Mouse (Mus musculus): ENCODE measurements around the gene Pfn3. TPM values are rescaled to one million over a fixed set of nuclear protein-coding genes. Genes with fewer than 3 reads are reported as not detected.

Pfn3 gene
- polyA plus RNA-seq, 1 experiment from 2014 or later: not detected

DNA sequence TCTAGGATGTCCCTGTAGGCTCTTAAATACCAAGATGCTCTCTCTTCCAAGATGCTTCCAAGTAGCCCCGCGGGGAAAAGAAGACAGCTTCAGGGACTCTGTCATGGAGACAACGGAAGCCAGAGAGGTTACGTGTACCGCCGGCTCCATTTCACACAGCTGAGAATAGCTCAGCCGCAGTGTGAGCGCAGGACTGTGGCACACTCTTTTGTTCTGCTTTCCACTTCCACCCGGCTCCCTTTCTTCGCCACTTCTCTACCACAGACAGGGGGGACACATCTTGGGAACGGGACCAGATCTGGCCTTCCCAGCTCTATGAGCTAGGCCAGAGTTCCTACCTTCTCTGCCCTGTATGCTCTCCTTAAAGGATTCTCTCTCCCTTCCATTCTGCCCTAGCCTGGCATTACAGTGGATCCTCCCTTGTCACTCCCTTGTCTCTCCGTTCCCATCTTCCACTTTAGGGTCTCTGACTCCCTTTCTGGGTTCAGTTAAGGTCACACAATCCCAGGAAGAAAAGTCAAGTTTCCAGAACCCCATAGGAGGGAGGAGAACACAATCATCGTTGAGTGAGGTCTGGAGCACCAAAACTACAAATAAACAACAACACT, 9.1 kb downstream of the Pfn3 start:
- H3K9me3 ChIP-seq (ENCODE audit: control insufficient read depth, low read length): no peaks in the 10 kb centered on the region
- peak; percentile 55 for ATAC-seq (ENCODE audit: low FRiP score)
- 0 out of 2 replicates have a peak, but pooled peaks cover 2% of the 10 kb centered on the region for H3K4me1 ChIP-seq (replicated peaks; ENCODE audit: control insufficient read depth, insufficient read depth, low read length)
- no peaks in the 10 kb centered on the region for H3K36me3 ChIP-seq (ENCODE audit: control insufficient read depth, insufficient read depth, low read length)
- no peak for DNase-seq (ENCODE audit: low spot score)
- no peaks in the 10 kb centered on the region for H3K27me3 ChIP-seq (ENCODE audit: control insufficient read depth, insufficient read depth, low read length)
- H3K4me3 ChIP-seq (ENCODE audit: low read depth, low read length): no peak overlapping the region
- WGBS: 67% methylated on average over 13 of the region's 13 CpGs
- H3K4me2 ChIP-seq (replicated peaks; ENCODE audit: low read depth, low read length): no peak overlapping the region
- H3K27ac ChIP-seq (ENCODE audit: low read depth, low read length): peak overlapping the region; percentile 80
- peak overlapping the region; percentile 58 for H3K9ac ChIP-seq (ENCODE audit: low read depth, low read length)

DNA sequence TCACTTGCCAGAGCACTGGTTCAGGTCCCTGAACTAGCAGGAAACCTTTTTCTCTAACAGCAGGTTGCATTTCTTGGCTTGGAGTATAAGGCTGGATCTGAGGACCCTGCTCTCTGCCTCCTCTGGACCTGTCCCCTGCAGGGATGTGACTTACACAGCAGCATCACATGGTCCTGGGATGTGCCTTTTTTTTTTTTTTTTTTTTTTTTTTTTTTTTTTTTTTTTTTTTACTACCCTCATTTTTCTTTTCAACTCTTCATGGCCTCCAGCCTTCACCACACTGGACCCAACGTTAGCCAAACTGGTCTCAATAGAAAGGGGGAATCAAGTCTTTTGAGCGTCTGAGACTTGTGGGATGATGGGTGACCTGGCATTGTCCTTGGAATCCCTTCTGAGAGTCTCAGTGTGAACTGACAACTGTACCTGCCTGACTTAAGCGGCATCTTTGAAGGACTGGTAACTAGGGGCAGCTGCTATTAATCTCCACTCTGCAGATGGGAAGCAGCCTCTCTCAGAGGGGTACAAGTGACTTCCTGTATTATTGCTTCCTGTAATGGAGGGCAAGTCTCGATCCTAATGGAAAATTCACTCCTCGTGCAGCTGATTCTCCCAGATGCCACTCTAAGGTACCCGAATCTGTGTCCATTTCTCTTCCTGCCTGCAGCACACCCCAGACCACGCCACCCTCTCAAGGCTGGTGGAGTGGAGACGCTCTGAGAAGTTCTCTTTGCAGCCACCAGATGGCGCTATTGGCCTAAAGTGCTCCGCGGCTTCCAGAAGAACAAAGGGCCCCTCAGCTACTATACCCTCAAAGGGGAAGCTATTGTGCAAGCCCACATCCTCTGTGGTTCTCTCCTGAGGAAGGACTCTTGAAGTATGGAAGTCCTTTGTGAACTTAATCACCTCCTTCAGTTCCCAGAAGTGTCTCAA, 9.9 kb downstream of the Pfn3 start:
- H3K36me3 ChIP-seq (ENCODE audit: control insufficient read depth, insufficient read depth, low read length): no peaks in the 10 kb centered on the region
- H3K4me3 ChIP-seq (ENCODE audit: low read depth, low read length): no peak overlapping the region
- H3K27ac ChIP-seq (ENCODE audit: low read depth, low read length): peak overlapping the region; percentile 80
- peak overlapping the region; percentile 58 for H3K9ac ChIP-seq (ENCODE audit: low read depth, low read length)
- H3K9me3 ChIP-seq (ENCODE audit: control insufficient read depth, low read length): no peaks in the 10 kb centered on the region
- no peaks in the 10 kb centered on the region for H3K27me3 ChIP-seq (ENCODE audit: control insufficient read depth, insufficient read depth, low read length)
- peak; percentile 85 for ATAC-seq (ENCODE audit: low FRiP score)
- DNase-seq (ENCODE audit: low spot score): peak; percentile 93
- 0 out of 2 replicates have a peak, but pooled peaks cover 2% of the 10 kb centered on the region for H3K4me1 ChIP-seq (replicated peaks; ENCODE audit: control insufficient read depth, insufficient read depth, low read length)
- H3K4me2 ChIP-seq (replicated peaks; ENCODE audit: low read depth, low read length): no peak overlapping the region
- WGBS: 16% methylated on average over 11 of the region's 11 CpGs

DNA sequence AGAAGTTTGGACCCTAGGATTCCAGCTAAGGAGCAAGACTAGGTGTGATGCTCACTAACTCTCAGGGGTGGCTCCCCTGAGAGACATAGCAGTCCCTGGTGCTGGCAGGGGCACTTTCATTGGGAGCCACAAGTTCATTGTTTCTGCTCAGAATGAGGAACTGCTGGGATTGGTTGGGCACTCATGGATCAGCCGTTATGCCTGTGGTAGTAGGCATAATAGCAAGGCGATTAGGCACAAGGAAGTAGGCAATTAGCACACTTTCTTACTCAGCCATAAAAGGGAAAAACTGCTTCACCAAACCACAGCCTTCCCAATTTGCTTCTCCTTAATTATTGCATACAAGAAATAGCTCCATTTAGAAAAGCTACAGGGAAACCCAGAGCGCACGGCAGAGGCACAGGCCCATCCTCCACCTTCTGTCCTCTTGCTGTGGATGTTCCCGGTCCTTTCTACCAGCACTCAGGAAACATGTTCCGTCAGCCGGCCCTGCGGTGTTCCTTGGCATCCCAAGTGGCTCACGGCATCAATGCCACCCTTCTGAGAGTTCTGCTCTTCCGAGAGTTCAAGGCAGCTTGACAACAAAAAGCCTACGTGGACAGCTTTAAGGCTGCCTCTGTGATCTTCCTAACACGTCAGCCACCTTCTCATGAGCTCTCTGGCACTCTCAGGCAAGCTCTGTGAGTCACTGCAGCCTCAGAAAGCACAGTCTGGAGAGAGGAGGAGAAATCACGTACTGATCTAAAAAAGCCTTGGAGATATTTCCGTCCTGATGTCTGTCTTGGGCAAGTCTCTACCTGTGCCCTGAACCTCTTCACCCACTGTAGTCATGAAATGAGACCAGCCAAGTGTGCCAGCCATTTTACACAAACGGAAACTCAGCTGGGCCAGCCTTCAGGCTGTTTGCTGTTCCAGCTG, 10.8 kb downstream of the Pfn3 start:
- no peak overlapping the region for H3K4me2 ChIP-seq (replicated peaks; ENCODE audit: low read depth, low read length)
- 77% methylated on average over 15 of the region's 15 CpGs for WGBS
- H3K9ac ChIP-seq (ENCODE audit: low read depth, low read length): no peak overlapping the region
- H3K27ac ChIP-seq (ENCODE audit: low read depth, low read length): no peak overlapping the region
- ATAC-seq (ENCODE audit: low FRiP score) (no peak), DNase-seq (ENCODE audit: low spot score) (no peak)
- H3K9me3 ChIP-seq (ENCODE audit: control insufficient read depth, low read length): no peaks in the 10 kb centered on the region
- H3K36me3 ChIP-seq (ENCODE audit: control insufficient read depth, insufficient read depth, low read length): no peaks in the 10 kb centered on the region
- H3K27me3 ChIP-seq (ENCODE audit: control insufficient read depth, insufficient read depth, low read length): no peaks in the 10 kb centered on the region
- H3K4me3 ChIP-seq (ENCODE audit: low read depth, low read length): no peak overlapping the region
- H3K4me1 ChIP-seq (replicated peaks; ENCODE audit: control insufficient read depth, insufficient read depth, low read length): 0 out of 2 replicates have a peak, but pooled peaks cover 2% of the 10 kb centered on the region

DNA sequence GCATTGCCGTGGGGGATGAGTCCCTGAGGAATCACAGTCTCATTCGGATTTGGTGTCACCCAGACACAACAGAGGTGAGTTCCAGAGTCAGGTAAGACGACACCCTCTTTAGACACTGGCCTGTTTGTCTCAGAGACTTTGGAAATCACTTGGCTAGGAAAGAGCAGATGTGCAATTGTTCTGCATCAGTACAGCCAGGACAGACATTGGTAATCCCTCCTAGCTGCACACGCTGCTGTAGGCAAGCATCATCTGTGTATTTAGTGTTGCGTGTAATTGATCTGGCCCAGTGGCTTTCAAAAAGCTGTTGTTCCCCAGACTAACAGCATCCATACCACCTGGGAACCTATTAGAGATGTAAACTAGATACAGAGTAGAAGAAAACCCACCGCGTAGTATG, 11.8 kb downstream of the Pfn3 start:
- no peaks in the 10 kb centered on the region for H3K27me3 ChIP-seq (ENCODE audit: control insufficient read depth, insufficient read depth, low read length)
- H3K4me2 ChIP-seq (replicated peaks; ENCODE audit: low read depth, low read length): no peak overlapping the region
- ATAC-seq (ENCODE audit: low FRiP score) (peak; percentile 62; the same call in 1 of the 2 replicates), DNase-seq (ENCODE audit: low spot score) (peak; percentile 16)
- WGBS: 70% methylated on average over 7 of the region's 7 CpGs
- H3K27ac ChIP-seq (ENCODE audit: low read depth, low read length): no peak overlapping the region; the same call in 1 of the 2 replicates
- H3K4me1 ChIP-seq (replicated peaks; ENCODE audit: control insufficient read depth, insufficient read depth, low read length): 0 out of 2 replicates have a peak, but pooled peaks cover 2% of the 10 kb centered on the region
- no peaks in the 10 kb centered on the region for H3K36me3 ChIP-seq (ENCODE audit: control insufficient read depth, insufficient read depth, low read length)
- no peak overlapping the region for H3K4me3 ChIP-seq (ENCODE audit: low read depth, low read length)
- H3K9me3 ChIP-seq (ENCODE audit: control insufficient read depth, low read length): no peaks in the 10 kb centered on the region
- H3K9ac ChIP-seq (ENCODE audit: low read depth, low read length): no peak overlapping the region

DNA sequence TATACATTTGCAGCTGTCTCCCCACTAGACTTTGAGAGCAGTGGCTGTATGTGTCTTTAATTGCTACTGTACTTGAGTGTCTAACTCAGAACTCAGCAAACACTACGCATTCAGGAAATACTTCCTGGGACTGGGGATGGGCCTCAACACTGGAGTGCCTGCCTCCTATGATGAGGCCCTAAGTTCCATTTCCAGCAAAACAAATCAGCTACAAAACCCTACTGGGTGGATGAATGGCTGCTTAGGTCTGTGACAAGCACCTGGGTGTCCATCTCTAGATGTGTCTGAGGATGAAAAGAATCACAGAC, 15.0 kb downstream of the Pfn3 start:
- Histone ChIP-seq H3K9me3 (ENCODE audit: control insufficient read depth, low read length) (no peaks in the 10 kb centered on the region), H3K4me3 (ENCODE audit: low read depth, low read length) (no peak overlapping the region), H3K9ac (ENCODE audit: low read depth, low read length) (no peak overlapping the region), H3K27me3 (ENCODE audit: control insufficient read depth, insufficient read depth, low read length) (no peaks in the 10 kb centered on the region), H3K27ac (ENCODE audit: low read depth, low read length) (no peak overlapping the region), H3K4me1 (replicated peaks; ENCODE audit: control insufficient read depth, insufficient read depth, low read length) (no peaks in the 10 kb centered on the region), H3K4me2 (replicated peaks; ENCODE audit: low read depth, low read length) (no peak overlapping the region), H3K36me3 (ENCODE audit: control insufficient read depth, insufficient read depth, low read length) (no peaks in the 10 kb centered on the region)
- ATAC-seq (ENCODE audit: low FRiP score): no peak
- no peak for DNase-seq (ENCODE audit: low spot score)
- WGBS: 86% methylated on average over 1 of the region's 1 CpGs

DNA sequence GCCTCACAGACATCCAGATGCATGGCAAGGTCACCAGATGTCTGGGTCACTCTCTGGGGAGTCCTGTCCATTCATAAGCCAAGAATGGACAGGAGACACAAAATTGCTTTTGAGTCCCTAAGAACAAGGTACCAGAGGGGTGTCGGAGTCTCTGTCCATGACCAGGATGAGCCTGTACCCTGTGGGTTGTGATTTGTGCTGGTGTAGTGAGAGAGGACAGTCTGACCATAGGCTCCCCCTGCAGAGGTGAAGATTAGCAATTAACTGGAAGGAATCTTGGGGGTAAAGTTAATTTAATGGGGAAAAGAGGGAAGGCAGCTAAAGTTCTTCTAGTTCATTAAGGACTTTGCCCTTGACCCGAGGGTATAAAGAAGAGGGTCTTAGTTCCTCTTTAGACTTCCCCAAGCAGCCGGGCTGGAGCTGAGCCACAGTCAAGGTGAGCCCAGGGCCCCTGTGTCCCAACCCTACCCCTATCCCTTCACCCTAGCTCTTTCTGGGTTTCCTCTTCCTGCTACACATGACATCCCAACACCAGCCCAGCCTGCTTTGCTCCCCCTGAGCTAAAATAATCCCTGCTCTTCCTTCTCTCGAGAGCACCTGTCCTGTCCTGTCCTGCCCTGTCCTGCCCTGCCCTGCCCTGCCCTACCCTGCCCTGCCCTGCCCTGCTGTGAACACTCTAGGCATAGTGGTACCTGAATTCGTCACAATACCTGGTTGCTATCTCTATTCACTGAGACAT, 15.6 kb downstream of the Pfn3 start:
- ATAC-seq (ENCODE audit: low FRiP score) (no peak), DNase-seq (ENCODE audit: low spot score) (no peak)
- Histone ChIP-seq H3K27ac (ENCODE audit: low read depth, low read length) (no peak overlapping the region), H3K9me3 (ENCODE audit: control insufficient read depth, low read length) (no peaks in the 10 kb centered on the region), H3K4me1 (replicated peaks; ENCODE audit: control insufficient read depth, insufficient read depth, low read length) (no peaks in the 10 kb centered on the region), H3K36me3 (ENCODE audit: control insufficient read depth, insufficient read depth, low read length) (no peaks in the 10 kb centered on the region), H3K4me3 (ENCODE audit: low read depth, low read length) (no peak overlapping the region), H3K27me3 (ENCODE audit: control insufficient read depth, insufficient read depth, low read length) (no peaks in the 10 kb centered on the region), H3K9ac (ENCODE audit: low read depth, low read length) (no peak overlapping the region), H3K4me2 (replicated peaks; ENCODE audit: low read depth, low read length) (no peak overlapping the region)
- WGBS: 66% methylated on average over 5 of the region's 5 CpGs

DNA sequence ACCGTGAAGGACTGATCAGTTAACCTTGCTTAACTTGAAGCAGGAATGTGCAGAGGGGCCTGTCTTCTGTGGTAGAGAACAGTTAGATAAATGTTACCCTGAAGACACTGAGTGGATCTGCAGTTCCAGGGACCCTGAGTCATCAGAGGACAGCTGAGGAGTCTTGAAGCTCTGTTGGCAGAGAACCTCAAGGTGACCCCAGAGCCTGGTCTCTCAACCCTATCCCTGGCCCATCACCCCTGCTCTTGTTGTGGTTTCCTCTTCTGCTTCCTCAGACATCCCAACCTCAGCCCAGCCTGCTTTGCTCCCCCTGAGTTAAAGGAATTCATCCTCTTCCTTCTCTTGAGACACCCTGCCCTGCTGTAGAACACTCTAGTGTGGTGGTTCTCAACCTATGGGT, 16.9 kb downstream of the Pfn3 start, which contains the start of gene Slc34a1:
Gene Slc34a1, plus strand, starts transcription at position 100 of the 400 bp plus-strand sequence.
- H3K4me1 ChIP-seq (replicated peaks; ENCODE audit: control insufficient read depth, insufficient read depth, low read length): no peaks in the 10 kb centered on the region
- no peaks in the 10 kb centered on the region for H3K9me3 ChIP-seq (ENCODE audit: control insufficient read depth, low read length)
- no peak within 1 kb of the TSS for H3K4me2 ChIP-seq (replicated peaks; ENCODE audit: low read depth, low read length)
- H3K4me3 ChIP-seq (ENCODE audit: low read depth, low read length): no peak within 1 kb of the TSS
- WGBS: 90% methylated on average over 1 of the region's 1 CpGs
- no peak for ATAC-seq (ENCODE audit: low FRiP score)
- H3K9ac ChIP-seq (ENCODE audit: low read depth, low read length): no peak within 1 kb of the TSS
- no peak within 1 kb of the TSS for H3K27ac ChIP-seq (ENCODE audit: low read depth, low read length)
- H3K27me3 ChIP-seq (ENCODE audit: control insufficient read depth, insufficient read depth, low read length): no peaks in the 10 kb centered on the region
- no peaks in the 10 kb centered on the region for H3K36me3 ChIP-seq (ENCODE audit: control insufficient read depth, insufficient read depth, low read length)
- DNase-seq (ENCODE audit: low spot score): no peak

DNA sequence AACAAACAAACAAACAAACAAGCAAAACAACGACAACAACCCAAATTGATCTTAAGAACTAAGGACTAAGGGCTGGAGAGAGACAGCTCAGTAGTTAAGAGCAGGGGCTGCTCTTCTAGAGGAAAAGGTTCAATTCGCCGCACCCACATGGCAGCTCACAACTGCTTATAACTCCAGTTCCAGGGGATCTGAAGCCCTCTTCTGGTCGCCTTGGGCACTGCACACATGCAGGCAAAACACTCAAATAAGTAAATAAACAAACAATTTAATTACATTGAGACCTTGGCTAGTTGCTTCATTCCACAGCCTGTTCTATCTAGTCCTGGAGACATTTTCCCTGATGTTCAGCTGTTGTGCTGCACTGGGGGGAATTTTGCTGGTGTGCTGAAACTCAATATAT, 22.1 kb downstream of the Pfn3 start:
- no peak overlapping the region for H3K4me3 ChIP-seq (ENCODE audit: low read depth, low read length)
- 71% methylated on average over 4 of the region's 4 CpGs for WGBS
- no peaks in the 10 kb centered on the region for H3K9me3 ChIP-seq (ENCODE audit: control insufficient read depth, low read length)
- no peak for ATAC-seq (ENCODE audit: low FRiP score)
- H3K4me1 ChIP-seq (replicated peaks; ENCODE audit: control insufficient read depth, insufficient read depth, low read length): no peaks in the 10 kb centered on the region
- no peak for DNase-seq (ENCODE audit: low spot score)
- no peaks in the 10 kb centered on the region for H3K27me3 ChIP-seq (ENCODE audit: control insufficient read depth, insufficient read depth, low read length)
- no peak overlapping the region for H3K27ac ChIP-seq (ENCODE audit: low read depth, low read length)
- H3K36me3 ChIP-seq (ENCODE audit: control insufficient read depth, insufficient read depth, low read length): no peaks in the 10 kb centered on the region
- no peak overlapping the region for H3K4me2 ChIP-seq (replicated peaks; ENCODE audit: low read depth, low read length)
- H3K9ac ChIP-seq (ENCODE audit: low read depth, low read length): no peak overlapping the region
